Mouse (Mus musculus) spleen, adult 18-20 months (tissue): Measurements from ENCODE around the gene Itga6.
"Not testable (repeated sequence)": the region's sequence is repeated elsewhere in the genome, so short reads cannot be mapped to it uniquely, and the experiment has no call there.

Experiments used
- DNase-seq, 2 experiments: peaks; one replicate each; pipeline ENCODE4 v3.0.0; 2022; ENCODE audit warnings: mixed read lengths in 2 of 2

Gene Itga6

GRCm38 (mm10) chr2:71745610-71746374 lies at the start of gene Itga6:
Gene Itga6 (plus strand): TSS chr2:71745616.
- DNase-seq, result no peak

GRCm38 (mm10) chr2:71696776-71697175 lies 48.6 kb upstream of the Itga6 start:
- DNase-seq, result no peak

- no peak for DNase-seq
Measured at GRCm38 (mm10) chr2:71697408-71698336, 47.7 kb upstream of the Itga6 start.

- no peak for DNase-seq
Measured at GRCm38 (mm10) chr2:71698366-71698765, 47.0 kb upstream of the Itga6 start.

- DNase-seq, result no peak
Measured at GRCm38 (mm10) chr2:71698942-71699341, 46.5 kb upstream of the Itga6 start.

- no peak for DNase-seq
Measured at GRCm38 (mm10) chr2:71701341-71701740, 44.1 kb upstream of the Itga6 start.

GRCm38 (mm10) chr2:71704309-71704708 lies 41.1 kb upstream of the Itga6 start:
- DNase-seq, result no peak

GRCm38 (mm10) chr2:71708886-71709285 lies 36.5 kb upstream of the Itga6 start:
- DNase-seq, result no peak

GRCm38 (mm10) chr2:71711640-71712039 lies 33.8 kb upstream of the Itga6 start:
- no peak for DNase-seq

- no peak for DNase-seq
Measured at GRCm38 (mm10) chr2:71714416-71714815, 31.0 kb upstream of the Itga6 start.

GRCm38 (mm10) chr2:71719005-71719386 lies 26.4 kb upstream of the Itga6 start:
- no peak for DNase-seq

GRCm38 (mm10) chr2:71719387-71720034 lies 25.9 kb upstream of the Itga6 start:
- DNase-seq, result no peak

- not testable (repeated sequence) for DNase-seq
Measured at GRCm38 (mm10) chr2:71720556-71720955, 24.9 kb upstream of the Itga6 start.

- no peak for DNase-seq
Measured at GRCm38 (mm10) chr2:71722913-71723312, 22.5 kb upstream of the Itga6 start.

- DNase-seq, result no peak
Measured at GRCm38 (mm10) chr2:71723623-71724022, 21.8 kb upstream of the Itga6 start.

- no peak for DNase-seq
Measured at GRCm38 (mm10) chr2:71724028-71724427, 21.4 kb upstream of the Itga6 start.

GRCm38 (mm10) chr2:71725446-71725845 lies 20.0 kb upstream of the Itga6 start:
- no peak for DNase-seq

- no peak for DNase-seq
Measured at GRCm38 (mm10) chr2:71726883-71727676, 18.3 kb upstream of the Itga6 start.

- no peak for DNase-seq
Measured at GRCm38 (mm10) chr2:71728341-71728740, 17.1 kb upstream of the Itga6 start.

GRCm38 (mm10) chr2:71728796-71729195 lies 16.6 kb upstream of the Itga6 start:
- DNase-seq, result no peak

GRCm38 (mm10) chr2:71730623-71731612 lies 14.5 kb upstream of the Itga6 start:
- no peak for DNase-seq
